Mouse (Mus musculus) forebrain, embryonic 16.5 days (tissue): ENCODE data around the gene Gm10392. TPM values are rescaled to one million over a fixed set of nuclear protein-coding genes. Genes with fewer than 3 reads are reported as not detected.

Source experiments
- ATAC-seq: fragments of 200-750 bp; cut with Nextera tagmentation; 2 replicates; pipeline ENCODE4 v1.8.0; 2017; ENCODE audit warnings: mild to moderate bottlenecking, moderate library complexity
- H3K27ac ChIP-seq: fragments of 300-500 bp; sonication (generic); 2 replicates; pipeline ENCODE4 v1.5.1; 2014; ENCODE audit warnings: low read length, control low read depth
- H3K27me3 ChIP-seq: fragments of 300-500 bp; sonication (generic); replicated peaks from 2 replicates; pipeline ENCODE4 v1.6.1; 2014; ENCODE audit warnings: low read length; ENCODE audit not compliant: control insufficient read depth, insufficient read depth
- H3K36me3 ChIP-seq: fragments of 300-500 bp; sonication (generic); 2 replicates; pipeline ENCODE4 v1.6.1; 2014; ENCODE audit not compliant: control insufficient read depth, insufficient read depth
- H3K4me1 ChIP-seq: fragments of 300-500 bp; sonication (generic); replicated peaks from 2 replicates; pipeline ENCODE4 v1.6.1; 2014; ENCODE audit warnings: low read length; ENCODE audit not compliant: control insufficient read depth, insufficient read depth
- H3K4me2 ChIP-seq: fragments of 300-500 bp; sonication (generic); 2 replicates; pipeline ENCODE4 v1.6.1; 2014; ENCODE audit warnings: mild to moderate bottlenecking, low read length, control low read depth
- H3K4me3 ChIP-seq: fragments of 300-500 bp; sonication (generic); replicated peaks from 2 replicates; pipeline ENCODE4 v1.5.1; 2014; ENCODE audit warnings: mild to moderate bottlenecking, low read length, control low read depth
- H3K9ac ChIP-seq: fragments of 300-500 bp; sonication (generic); replicated peaks from 2 replicates; pipeline ENCODE4 v1.6.1; 2014; ENCODE audit warnings: low read depth, low read length, control low read depth
- H3K9me3 ChIP-seq: fragments of 300-500 bp; sonication (generic); 2 replicates; pipeline ENCODE4 v1.6.1; 2016; ENCODE audit warnings: low read length; ENCODE audit not compliant: control insufficient read depth
- WGBS: fragments of 180-500 bp; shearing (Covaris S2); extraction: QIAGEN DNeasy Blood & Tissue Kit; methylation state at CpG from one replicate; pipeline ENCODE4 v1.1.7; 2014; 5-methylcytosine and 5-hydroxymethylcytosine counted together
- polyA plus RNA-seq: library from polyadenylated mRNA; unstranded; fragments of >200 nt; fragmentation: Nextera tagmentation; extraction: Ambion mirVana; gene quantifications from 2 replicates; pipeline ENCODE4 v1.2.1, GENCODE M21; 2015

Gene Gm10392
- polyA plus RNA-seq, 1 experiment from 2014 or later = not detected

- no peaks in the 10 kb centered on the region for H3K9me3 ChIP-seq
- H3K4me2 ChIP-seq = no peak overlapping the region
- no peak overlapping the region for H3K4me3 ChIP-seq
- H3K27me3 ChIP-seq = no peaks in the 10 kb centered on the region
- no peak for ATAC-seq
- H3K27ac ChIP-seq = no peak overlapping the region
- H3K9ac ChIP-seq = no peak overlapping the region
- 90% methylated on average over 4 of the region's 4 CpGs for WGBS
- peaks cover 21% of the 10 kb centered on the region for H3K36me3 ChIP-seq
- H3K4me1 ChIP-seq = peaks cover 9% of the 10 kb centered on the region
These were observed 17.0 kb downstream of the Gm10392 start for GRCm38 (mm10) chr11:77501971-77502370.

GRCm38 (mm10) chr11:77501392-77501791 lies 17.6 kb downstream of the Gm10392 start:
- H3K27ac ChIP-seq = no peak overlapping the region
- H3K4me2 ChIP-seq = no peak overlapping the region
- H3K4me1 ChIP-seq = peaks cover 11% of the 10 kb centered on the region
- H3K9ac ChIP-seq = no peak overlapping the region
- peaks cover 18% of the 10 kb centered on the region for H3K36me3 ChIP-seq
- 21% methylated on average over 5 of the region's 5 CpGs for WGBS
- H3K27me3 ChIP-seq = no peaks in the 10 kb centered on the region
- H3K4me3 ChIP-seq = no peak overlapping the region
- H3K9me3 ChIP-seq = no peaks in the 10 kb centered on the region
- ATAC-seq = peak; percentile 52; the same call in 1 of the 2 replicates

DNA sequence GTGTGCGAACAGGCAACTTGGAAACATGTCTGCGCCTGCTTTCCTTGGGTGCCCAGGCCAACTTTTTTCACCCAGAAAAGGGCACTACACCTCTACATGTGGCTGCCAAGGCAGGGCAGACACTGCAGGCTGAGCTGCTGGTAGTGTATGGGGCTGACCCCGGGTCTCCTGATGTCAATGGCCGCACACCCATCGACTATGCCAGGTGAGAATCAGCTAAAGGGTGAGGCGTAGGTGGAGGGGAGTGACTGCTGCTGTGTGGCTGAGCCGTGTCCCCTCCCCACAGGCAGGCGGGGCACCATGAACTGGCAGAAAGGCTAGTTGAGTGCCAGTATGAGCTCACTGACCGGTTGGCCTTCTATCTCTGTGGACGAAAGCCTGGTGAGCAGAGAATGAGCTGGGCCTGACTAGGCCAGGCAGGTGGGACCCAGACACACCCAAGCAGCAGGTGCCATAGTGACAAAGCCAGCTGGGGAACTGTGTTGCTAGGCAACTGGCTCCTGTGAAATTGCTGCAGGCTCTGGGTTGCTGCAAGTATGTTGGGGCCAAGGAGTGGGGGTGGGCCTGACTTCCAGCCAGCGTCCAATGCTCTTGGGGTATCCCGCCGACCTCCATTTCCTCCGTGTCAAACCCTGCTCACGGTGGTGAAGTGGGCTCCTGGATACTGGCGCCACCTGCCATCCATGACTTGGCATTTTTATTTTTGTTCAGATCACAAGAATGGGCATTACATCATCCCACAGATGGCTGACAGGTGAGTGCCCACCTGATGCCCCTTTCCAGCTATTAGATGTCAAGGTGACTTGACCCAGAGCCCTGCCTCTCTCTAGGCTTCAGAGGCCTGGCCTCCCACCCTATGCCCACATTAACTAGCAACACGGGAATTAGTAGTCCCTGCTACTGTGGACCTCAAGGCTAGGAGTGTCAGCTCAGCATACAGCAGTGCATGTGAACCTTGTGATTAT lies 18.4 kb downstream of the Gm10392 start:
- peaks cover 14% of the 10 kb centered on the region for H3K36me3 ChIP-seq
- no peak overlapping the region for H3K4me3 ChIP-seq
- H3K9ac ChIP-seq = no peak overlapping the region
- no peaks in the 10 kb centered on the region for H3K27me3 ChIP-seq
- peaks cover 13% of the 10 kb centered on the region for H3K4me1 ChIP-seq
- ATAC-seq = no peak
- no peak overlapping the region for H3K27ac ChIP-seq
- no peaks in the 10 kb centered on the region for H3K9me3 ChIP-seq
- H3K4me2 ChIP-seq = no peak overlapping the region
- WGBS = 77% methylated on average over 17 of the region's 17 CpGs

GRCm38 (mm10) chr11:77499354-77499753 lies 19.6 kb downstream of the Gm10392 start:
- no peak overlapping the region for H3K27ac ChIP-seq
- no peaks in the 10 kb centered on the region for H3K9me3 ChIP-seq
- no peaks in the 10 kb centered on the region for H3K27me3 ChIP-seq
- 83% methylated on average over 7 of the region's 7 CpGs for WGBS
- H3K4me3 ChIP-seq = no peak overlapping the region
- H3K36me3 ChIP-seq = peaks cover 10% of the 10 kb centered on the region
- H3K4me2 ChIP-seq = no peak overlapping the region
- ATAC-seq = no peak
- no peak overlapping the region for H3K9ac ChIP-seq
- H3K4me1 ChIP-seq = peaks cover 25% of the 10 kb centered on the region

DNA sequence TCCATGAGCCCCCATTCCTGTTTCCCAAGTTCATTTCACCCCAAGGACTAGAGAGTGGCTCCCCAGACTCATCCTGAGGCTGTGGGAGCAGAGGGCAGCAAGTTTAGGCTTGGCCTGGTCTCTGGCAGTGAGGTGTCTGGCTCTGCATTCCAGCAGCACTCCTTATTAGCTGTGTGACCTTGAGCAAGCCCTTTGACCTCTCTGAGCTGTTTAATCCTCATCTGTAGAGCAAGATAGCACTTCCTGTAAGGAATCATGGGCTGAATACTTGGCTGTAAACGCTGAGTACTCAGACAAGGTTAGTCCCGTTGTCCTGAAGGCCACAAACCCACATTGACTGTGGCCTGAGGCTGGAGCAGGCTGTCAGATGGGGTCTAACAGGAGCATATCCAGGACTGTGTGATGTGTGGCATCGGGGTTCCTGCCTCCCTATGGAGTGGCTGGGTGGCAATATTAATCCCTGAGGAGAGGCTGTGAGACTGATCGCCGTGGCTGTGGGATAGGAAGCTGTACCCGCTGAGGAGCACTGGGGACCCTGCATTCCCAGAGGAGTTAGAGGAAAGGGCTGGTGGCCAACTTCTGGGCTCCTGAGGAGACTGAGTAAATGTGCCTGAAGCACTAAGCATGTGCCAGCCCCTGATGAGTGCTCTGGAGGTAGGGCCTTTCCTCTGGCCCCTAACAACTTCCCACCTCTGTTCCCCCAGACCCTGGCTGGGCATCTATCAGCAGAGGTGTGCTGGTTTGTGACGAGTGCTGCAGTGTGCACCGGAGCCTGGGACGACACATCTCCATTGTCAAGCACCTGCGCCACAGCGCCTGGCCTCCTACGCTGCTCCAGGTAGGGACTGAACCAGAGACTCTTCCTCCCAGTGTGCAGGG lies 20.5 kb downstream of the Gm10392 start:
- no peaks in the 10 kb centered on the region for H3K27me3 ChIP-seq
- ATAC-seq = no peak
- H3K9me3 ChIP-seq = no peaks in the 10 kb centered on the region
- H3K4me1 ChIP-seq = peaks cover 29% of the 10 kb centered on the region
- no peak overlapping the region for H3K4me3 ChIP-seq
- WGBS = 72% methylated on average over 12 of the region's 12 CpGs
- peaks cover 9% of the 10 kb centered on the region for H3K36me3 ChIP-seq
- no peak overlapping the region for H3K9ac ChIP-seq
- no peak overlapping the region for H3K4me2 ChIP-seq
- no peak overlapping the region for H3K27ac ChIP-seq

GRCm38 (mm10) chr11:77497851-77498250 lies 21.1 kb downstream of the Gm10392 start:
- no peak overlapping the region for H3K27ac ChIP-seq
- H3K4me3 ChIP-seq = no peak overlapping the region
- peaks cover 29% of the 10 kb centered on the region for H3K4me1 ChIP-seq
- H3K9ac ChIP-seq = no peak overlapping the region
- H3K9me3 ChIP-seq = no peaks in the 10 kb centered on the region
- no peak overlapping the region for H3K4me2 ChIP-seq
- peaks cover 7% of the 10 kb centered on the region for H3K36me3 ChIP-seq
- WGBS = 44% methylated on average over 4 of the region's 4 CpGs
- no peaks in the 10 kb centered on the region for H3K27me3 ChIP-seq
- ATAC-seq = no peak

GRCm38 (mm10) chr11:77497341-77497756 lies 21.6 kb downstream of the Gm10392 start:
- Histone ChIP-seq H3K4me1 (peaks cover 34% of the 10 kb centered on the region), H3K27ac (peak overlapping the region; percentile 8; the same call in 1 of the 2 replicates), H3K9ac (no peak overlapping the region)

DNA sequence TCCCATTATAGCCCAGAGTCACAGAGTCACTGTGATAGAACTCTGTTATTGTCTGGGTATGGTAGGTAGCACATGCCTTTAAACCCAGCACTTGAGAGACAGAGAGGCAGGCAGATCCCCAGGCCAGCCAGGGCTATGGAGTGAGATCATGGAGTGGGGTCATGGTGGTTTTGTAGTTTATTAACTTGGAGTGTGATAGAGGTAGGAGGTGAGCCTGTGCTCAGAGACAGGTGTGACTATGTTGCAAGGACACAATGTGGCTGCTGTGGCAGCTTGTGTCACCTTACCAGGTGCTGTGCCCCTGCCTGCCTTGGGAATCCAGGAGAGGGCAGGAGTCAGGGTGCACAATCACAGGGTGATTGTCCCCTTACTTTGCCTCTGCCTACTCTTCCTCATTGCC lies 23.5 kb downstream of the Gm10392 start:
- peaks cover 44% of the 10 kb centered on the region for H3K4me1 ChIP-seq
- no peaks in the 10 kb centered on the region for H3K9me3 ChIP-seq
- no peak overlapping the region for H3K4me3 ChIP-seq
- no peaks in the 10 kb centered on the region for H3K27me3 ChIP-seq
- no peak overlapping the region for H3K27ac ChIP-seq
- peaks cover 3% of the 10 kb centered on the region for H3K36me3 ChIP-seq
- H3K4me2 ChIP-seq = no peak overlapping the region
- no peak for ATAC-seq
- 0 out of 2 replicates have a peak overlapping the region, but pooled peaks have one; percentile 7 for H3K9ac ChIP-seq

More at GRCm38 (mm10) chr11:77497341-77497756, 21.6 kb downstream of the Gm10392 start:
- WGBS = 31% methylated on average over 6 of the region's 6 CpGs
- Histone ChIP-seq H3K4me2 (no peak overlapping the region), H3K9me3 (no peaks in the 10 kb centered on the region), H3K36me3 (peaks cover 7% of the 10 kb centered on the region), H3K27me3 (no peaks in the 10 kb centered on the region), H3K4me3 (no peak overlapping the region)
- no peak for ATAC-seq

- 78% methylated on average over 6 of the region's 6 CpGs for WGBS
- Histone ChIP-seq H3K9ac (no peak overlapping the region; the same call in 1 of the 2 replicates), H3K36me3 (no peaks in the 10 kb centered on the region), H3K9me3 (no peaks in the 10 kb centered on the region), H3K4me2 (peak overlapping the region; percentile 73), H3K4me1 (peaks cover 47% of the 10 kb centered on the region), H3K27me3 (no peaks in the 10 kb centered on the region), H3K27ac (no peak overlapping the region), H3K4me3 (no peak overlapping the region)
- no peak for ATAC-seq
These were observed 24.2 kb downstream of the Gm10392 start for GRCm38 (mm10) chr11:77494782-77495181.
